Mouse (Mus musculus) macrophage (primary cell): Measurements from ENCODE around the gene Mycbp2. TPM values are rescaled to one million over a fixed set of nuclear protein-coding genes. Genes with fewer than 3 reads are reported as not detected.

ENCODE experiments used
- polyA plus RNA-seq: library from polyadenylated mRNA; stranded (reverse); fragments of 250-400 nt; gene quantifications from 3 replicates; pipeline ENCODE4 v1.2.4, GENCODE M21; 2018; ENCODE audit warnings: inconsistent platforms

The Mycbp2 gene
- polyA plus RNA-seq, 1 experiment from 2014 or later = 44.3 TPM

Other genes starting within 250 kb of the Mycbp2 start
- gene Fbxl3, start 247.2 kb downstream of the Mycbp2 start, polyA plus RNA-seq = 27.5 to 57.4 TPM (median 29.6 TPM) in 3 replicates
- 0.20 to 0.27 TPM (median 0.22 TPM) in 3 replicates for gene Scel, start 166.5 kb upstream of the Mycbp2 start, polyA plus RNA-seq